Mouse (Mus musculus) mature B cell (primary cell): ENCODE results near the gene Jsrp1.

Experiments used
- in situ Hi-C: fragments of 300-500 bp; cut with MboI; formaldehyde crosslinking; loops from 2 replicates; pipeline ENCODE4 v1.14.3; 2019

The Jsrp1 gene

DNA sequence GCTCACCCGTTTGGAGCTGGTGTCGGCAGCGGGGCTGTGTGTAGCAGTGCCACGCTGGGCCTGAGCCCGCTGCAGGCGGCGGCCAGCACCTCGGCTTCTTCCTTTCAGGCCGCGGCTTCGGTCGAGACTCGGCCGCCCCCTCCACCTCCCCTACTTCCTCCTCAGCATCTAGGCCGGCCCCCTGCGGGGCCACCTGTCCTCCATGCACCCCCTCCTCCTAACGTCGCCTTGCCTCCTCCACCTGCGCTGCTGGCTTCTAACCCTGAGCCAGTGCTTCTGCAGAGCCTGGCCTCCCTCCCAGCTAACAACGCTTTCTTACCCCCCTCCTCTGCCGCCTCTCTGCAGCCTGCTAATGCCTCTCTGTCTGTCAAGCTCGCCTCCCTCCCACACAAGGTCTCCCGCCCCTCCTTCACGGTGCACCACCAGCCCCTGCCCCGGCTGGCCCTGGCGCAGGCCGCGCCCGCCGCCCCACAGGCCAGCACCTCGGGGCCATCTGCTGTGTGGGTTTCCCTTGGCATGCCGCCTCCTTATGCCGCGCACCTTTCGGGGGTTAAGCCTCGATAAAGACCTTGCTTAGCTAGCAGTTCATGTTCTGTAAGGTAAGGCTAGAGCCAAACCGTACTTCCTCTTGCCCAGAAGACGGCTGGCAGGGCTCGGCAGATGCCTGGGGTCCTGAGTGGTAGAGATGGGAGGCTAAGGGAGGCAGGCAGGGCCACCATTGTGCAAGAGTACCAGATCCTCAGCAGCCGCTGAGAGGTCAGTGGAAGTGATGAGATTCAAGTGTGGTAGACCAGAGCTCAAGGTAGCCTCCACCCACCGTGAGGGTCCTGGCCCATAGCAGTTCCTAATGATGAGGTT lies 20.9 kb downstream of the Jsrp1 start:
- in situ Hi-C loops: no loop called here

DNA sequence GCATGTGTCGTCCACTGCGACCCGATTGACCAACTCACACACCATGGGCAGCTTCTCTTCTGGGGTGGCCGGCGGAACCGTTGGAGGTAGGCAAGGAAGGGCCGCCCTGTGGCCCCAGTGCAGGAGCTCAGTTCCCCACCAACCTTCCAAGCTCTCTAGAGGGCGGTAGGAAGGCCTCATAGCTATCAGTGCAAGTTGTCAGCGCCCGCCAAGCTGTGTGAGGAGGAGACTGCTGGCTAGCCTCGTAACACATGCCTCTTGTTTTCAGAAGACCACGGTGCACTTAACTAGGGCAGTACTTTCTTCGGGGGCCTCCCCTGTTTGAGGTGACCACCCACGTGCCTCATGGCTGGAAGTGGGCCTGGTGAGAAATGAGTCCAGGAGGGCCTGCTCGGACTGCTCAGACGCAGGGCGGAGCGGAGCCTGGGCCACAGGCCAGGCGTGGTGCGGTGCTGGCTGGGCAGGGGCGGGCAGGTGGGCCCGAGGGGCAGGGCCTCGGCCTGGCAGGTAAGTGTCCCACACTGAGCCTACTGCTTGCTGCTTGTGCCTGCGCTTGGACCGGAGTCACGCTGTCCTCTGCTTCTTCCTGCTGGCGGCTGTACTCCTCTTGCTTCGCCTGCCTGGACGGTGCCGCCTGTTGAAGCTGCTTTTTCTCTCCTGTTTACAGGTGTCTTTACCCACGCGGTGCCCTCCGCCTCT lies 21.7 kb downstream of the Jsrp1 start:
- in situ Hi-C loops: no loop called here

- in situ Hi-C loops: no loop called here
These were observed 22.4 kb downstream of the Jsrp1 start for GRCm38 (mm10) chr10:80790761-80791404.

GRCm38 (mm10) chr10:80787517-80787916 lies 25.8 kb downstream of the Jsrp1 start:
- in situ Hi-C loops: no loop called here

- in situ Hi-C loops: no loop called here
These were observed 27.3 kb downstream of the Jsrp1 start for GRCm38 (mm10) chr10:80785963-80786362.

DNA sequence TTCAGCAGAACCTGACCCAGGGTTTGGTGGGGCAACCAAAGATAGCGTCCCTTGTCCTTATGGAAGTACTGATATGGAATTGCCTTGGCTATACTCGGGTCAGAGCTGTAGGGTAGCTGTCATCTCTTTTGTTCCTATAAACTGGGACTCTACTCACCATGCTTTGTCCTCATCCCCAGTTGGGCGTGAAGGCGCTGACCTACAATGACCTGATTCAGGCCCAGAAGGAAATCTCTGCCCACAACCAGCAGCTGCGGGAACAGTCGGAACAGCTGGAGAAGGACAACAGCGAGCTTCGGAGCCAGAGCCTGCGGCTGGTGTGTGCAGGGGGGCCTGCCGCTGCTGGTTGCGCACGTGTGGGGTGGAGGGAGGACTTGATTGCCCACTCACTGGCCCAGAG lies 28.4 kb downstream of the Jsrp1 start:
- in situ Hi-C loops: no loop called here

DNA sequence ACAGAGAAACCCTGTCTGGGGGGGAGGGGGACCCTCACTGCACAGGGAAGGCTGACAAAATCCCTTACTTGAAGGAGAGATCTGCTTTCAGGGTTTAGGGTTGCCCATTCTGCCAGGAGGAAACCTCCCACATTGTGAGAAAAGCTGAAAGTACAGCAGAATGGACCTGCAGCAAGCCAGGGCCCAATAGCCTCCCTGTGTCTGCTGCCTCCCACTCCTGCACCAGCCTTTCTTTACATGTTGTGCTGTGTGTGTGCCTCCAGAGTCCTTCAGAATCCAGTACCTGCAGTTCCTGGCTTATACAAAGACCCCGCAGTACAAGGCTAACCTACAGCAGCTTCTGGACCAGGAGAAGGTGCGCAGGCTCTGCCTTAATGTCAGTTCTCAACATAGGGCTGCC lies 29.0 kb downstream of the Jsrp1 start:
- in situ Hi-C loops: no loop called here

DNA sequence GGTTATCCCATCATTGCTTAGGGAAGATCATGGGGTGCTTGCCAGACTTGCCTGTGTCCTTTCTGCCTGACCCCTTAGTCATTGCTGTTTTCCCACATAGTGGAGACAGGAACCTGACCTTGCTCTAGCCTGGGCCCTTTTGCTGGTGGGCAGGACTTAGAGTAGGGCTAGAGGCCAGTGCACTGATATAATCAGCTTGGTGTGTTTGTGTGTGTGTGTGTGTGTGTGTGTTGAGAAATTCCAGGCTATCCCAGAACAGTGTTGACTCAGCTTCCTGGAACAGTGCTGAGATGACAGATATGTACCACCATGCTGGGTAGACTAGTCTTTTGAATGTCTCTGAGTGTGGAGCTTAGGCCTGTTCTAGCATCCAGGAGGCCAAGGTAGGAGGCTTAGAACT lies 33.7 kb downstream of the Jsrp1 start:
- in situ Hi-C loops: no loop called here

DNA sequence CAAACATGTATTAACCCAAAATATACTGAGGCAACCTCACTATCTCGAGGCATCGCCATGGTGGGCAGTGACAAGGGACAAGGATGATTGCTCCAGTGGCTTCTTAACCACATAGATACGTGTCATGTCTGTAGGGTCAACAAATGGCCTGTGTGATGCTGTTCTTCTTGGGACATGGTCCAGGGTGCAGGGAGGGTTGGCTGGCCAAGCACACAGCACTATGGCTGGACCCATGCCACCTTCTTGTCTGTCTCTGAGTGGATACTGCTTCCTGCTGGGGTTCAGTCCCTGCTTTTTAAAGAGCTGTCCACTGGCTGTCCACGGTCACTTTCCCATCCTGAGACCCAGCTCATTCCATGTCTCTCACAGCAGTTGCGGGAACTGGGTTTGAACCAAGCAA lies 36.2 kb downstream of the Jsrp1 start:
- in situ Hi-C loops: no loop called here

DNA sequence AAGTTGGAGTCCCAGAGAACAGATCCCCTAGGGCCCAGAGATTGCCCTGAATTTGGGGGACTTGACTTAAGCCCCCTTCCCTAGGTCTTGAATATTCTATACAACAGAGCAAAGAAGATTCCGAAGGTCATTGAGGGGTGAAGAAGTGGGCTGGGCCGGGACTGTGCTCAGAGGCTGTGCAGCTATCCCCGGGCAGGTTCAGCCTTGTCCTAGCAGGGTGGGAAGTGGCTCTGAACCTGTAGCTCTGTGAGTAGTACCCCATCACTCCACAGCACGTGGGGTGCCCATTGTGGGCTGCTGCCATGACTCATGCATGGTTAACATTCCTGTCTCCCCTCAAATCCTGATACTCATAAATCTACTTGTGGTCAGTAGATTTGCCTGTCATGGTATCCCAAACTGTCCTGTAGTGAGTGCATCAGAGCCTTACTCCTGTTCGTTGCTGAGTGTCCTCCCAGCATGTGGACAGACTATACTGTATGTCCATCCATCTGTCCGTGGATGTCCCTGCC lies 36.9 kb downstream of the Jsrp1 start:
- in situ Hi-C loops: no loop called here

DNA sequence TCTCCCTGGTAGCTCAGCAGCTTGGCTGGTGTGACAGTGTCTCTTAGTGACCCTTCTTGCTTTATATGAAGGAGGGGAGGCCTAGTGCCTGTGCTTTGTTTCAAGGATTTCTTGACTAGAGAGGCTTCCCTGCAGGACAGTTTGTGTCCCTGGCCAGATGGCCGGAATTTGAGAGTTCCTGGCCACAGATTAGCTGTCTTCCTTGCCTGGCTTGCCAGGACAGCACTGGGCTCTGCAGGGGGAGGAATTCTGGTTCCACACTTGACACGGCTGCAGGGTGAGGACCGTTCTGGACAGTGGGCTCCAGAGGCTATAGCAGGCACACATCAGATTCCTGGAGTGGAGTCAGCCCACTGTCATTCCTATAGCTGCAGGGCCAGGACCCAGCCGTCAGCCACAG lies 37.6 kb downstream of the Jsrp1 start:
- in situ Hi-C loops: no loop called here

- in situ Hi-C loops: no loop called here
These were observed 38.3 kb downstream of the Jsrp1 start for GRCm38 (mm10) chr10:80774981-80775380.

- in situ Hi-C loops: no loop called here
These were observed 38.7 kb downstream of the Jsrp1 start for GRCm38 (mm10) chr10:80774549-80774948.

- in situ Hi-C loops: no loop called here
These were observed 39.5 kb downstream of the Jsrp1 start for GRCm38 (mm10) chr10:80773816-80774215.

- in situ Hi-C loops: no loop called here
These were observed 44.9 kb downstream of the Jsrp1 start for GRCm38 (mm10) chr10:80768365-80768764.

DNA sequence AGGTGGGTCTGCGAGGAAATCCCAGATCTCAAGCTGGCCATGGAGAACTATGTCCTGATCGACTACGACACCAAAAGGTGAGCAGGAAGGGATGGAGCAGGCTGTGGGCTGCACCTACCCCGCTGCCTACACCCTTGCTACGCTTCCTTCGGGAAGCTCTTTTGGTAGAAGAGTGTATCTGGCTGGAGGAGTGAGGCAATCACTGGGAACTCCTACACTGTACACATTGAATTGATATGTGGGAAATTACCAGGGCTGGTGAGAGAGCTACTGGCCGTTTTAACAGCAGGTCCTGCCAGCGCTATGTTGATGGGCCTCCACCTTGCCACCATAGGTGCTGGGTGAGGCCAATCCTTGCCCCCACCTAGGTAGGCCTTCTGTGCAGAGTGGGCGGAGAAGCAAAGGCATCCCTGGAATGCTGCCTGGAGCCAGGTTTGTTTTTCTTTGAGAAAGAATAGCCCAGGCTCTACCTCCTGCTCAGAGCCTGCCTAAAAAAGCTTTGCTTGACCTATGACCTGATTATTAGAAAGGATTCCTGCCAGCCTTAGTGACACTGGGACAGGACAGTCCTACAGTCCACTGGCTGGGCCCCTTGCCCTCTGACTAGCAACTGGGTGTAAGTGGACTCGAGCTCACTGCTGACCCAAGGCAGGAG lies 47.0 kb downstream of the Jsrp1 start:
- in situ Hi-C loops: no loop called here

DNA sequence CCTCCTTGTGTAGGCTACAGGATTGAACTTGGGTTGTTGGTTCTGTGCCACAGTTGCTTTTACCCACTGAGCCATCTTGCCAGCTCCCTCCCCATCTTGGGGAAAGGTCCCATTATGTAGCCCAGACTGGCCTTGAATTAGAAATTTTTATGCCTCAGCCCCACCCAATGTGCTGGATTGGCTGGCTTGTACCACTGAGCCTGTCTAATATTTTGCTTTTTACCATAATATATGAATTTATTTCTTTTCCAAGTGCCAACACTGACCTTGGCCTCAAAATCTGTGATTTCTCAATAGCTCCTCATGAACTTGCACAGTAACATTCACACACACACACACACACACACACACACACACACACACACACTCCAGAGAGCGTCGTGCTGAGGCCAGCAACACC lies 47.6 kb downstream of the Jsrp1 start:
- in situ Hi-C loops: no loop called here

GRCm38 (mm10) chr10:80763502-80763901 lies 49.8 kb downstream of the Jsrp1 start:
- in situ Hi-C loops: no loop called here

DNA sequence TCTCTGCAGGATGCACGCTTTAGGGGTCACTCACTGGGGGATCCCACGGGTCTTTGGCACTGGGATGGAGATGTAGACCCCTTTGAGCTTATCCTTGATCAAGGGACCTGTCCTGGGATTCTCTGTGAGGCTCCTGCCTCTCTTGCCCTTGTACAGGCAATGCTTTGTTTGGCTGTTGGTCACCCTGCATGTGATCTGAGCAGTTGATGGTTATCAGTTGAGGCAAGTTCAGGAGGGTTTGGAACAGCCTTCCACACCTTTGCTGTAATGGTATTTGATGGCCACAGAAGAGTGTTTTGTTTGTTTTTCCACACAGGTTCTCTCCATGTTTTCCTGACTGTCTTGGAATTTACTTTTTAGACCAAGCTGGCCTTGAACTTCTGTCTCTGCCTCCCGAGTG lies 51.5 kb downstream of the Jsrp1 start:
- in situ Hi-C loops: no loop called here

- in situ Hi-C loops: no loop called here
These were observed 52.4 kb downstream of the Jsrp1 start for GRCm38 (mm10) chr10:80760596-80761524.

DNA sequence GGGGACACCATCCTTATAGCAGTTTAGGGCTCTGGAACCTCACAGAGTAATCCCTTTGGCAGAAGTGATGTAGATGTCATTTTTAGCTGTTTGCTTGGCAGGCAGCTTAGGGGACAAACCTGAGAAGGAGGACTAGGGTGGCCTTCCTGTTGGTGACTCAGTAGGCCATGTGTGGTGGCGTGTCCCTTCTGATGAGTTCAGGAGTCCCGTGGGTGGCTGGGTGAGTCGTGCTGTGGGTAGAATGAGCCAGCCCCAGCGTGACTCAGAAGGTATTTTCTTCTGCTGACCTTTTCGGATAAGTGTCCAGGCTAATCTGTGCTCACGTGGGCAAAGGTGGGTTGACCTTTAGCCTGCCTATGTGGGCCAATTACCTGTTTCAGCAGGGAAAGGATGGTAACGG lies 54.6 kb downstream of the Jsrp1 start:
- in situ Hi-C loops: no loop called here
